Mouse (Mus musculus) retina, adult 2 months (tissue): Measurements from ENCODE around the gene Mrps14.

Source experiments
- DNase-seq: peaks from one replicate; pipeline ENCODE4 v3.0.0-alpha.2; 2012; ENCODE audit warnings: low read depth, low spot score

The Mrps14 gene

GRCm38 (mm10) chr1:160227196-160227595 is 32.2 kb downstream of the Mrps14 start:
- DNase-seq, result no peak

- no peak for DNase-seq
These were observed 32.8 kb downstream of the Mrps14 start for GRCm38 (mm10) chr1:160227850-160228249.

DNA sequence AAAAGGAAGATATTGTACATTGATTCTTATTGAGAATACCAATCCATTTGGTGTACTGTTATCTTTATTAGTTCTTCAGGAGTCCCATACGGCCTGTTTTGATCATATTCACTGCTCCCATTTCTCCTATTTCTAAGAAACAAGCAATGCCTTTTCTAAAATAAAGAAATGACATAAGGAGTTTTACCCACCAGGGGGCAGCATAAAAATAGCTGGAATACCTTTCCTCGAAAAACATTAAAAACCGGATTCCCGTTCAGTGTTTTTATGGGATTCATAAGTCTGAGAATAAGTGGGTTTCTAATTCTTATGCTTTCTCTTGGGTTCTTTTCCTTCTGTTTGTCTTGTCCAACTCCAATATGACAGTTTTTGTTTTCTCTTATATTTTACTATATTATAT is 36.0 kb downstream of the Mrps14 start:
- no peak for DNase-seq

DNA sequence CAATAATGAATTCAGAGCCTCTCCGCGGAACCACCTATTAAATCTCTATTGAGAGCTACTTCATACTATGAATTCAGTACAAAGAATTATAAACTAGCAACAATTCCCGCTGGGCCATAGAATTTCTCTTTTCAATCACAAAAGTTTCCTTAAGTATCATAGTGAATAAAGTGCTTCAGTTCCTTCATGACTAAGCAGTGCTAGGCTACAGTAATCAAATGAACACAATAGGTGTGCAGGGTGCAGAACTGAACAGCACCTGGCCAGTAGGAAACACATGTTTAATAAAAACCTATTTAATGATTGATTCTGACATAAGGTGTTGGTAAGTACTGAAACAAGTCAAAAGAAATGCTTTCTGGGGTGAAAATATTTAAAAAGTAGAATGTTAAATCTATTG is 37.1 kb downstream of the Mrps14 start:
- no peak for DNase-seq

DNA sequence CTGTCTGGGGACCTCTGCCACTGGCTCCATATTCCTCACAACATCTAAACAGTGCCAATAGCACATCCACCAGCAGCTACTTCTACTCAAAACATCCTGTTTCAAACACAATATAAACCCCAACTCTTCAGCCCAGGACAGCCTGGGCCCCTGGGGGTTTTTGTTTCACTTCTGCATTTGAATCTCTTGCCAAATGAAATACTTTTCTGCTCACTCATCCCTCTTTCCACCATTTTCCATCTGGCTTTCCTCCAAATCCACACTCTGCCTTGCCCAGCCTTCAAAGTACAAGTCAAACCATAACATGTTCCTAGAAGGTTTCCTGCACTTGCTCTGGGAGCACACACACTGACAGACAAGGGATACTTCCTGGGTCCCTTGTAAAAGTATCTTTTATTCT is 38.9 kb downstream of the Mrps14 start:
- no peak for DNase-seq

GRCm38 (mm10) chr1:160237981-160238380 is 43.0 kb downstream of the Mrps14 start:
- DNase-seq, result no peak

- no peak for DNase-seq
These were observed 43.9 kb downstream of the Mrps14 start for GRCm38 (mm10) chr1:160238852-160239443.

GRCm38 (mm10) chr1:160240091-160240490 is 45.1 kb downstream of the Mrps14 start:
- no peak for DNase-seq

GRCm38 (mm10) chr1:160244689-160245088 is 49.7 kb downstream of the Mrps14 start:
- DNase-seq, result no peak

DNA sequence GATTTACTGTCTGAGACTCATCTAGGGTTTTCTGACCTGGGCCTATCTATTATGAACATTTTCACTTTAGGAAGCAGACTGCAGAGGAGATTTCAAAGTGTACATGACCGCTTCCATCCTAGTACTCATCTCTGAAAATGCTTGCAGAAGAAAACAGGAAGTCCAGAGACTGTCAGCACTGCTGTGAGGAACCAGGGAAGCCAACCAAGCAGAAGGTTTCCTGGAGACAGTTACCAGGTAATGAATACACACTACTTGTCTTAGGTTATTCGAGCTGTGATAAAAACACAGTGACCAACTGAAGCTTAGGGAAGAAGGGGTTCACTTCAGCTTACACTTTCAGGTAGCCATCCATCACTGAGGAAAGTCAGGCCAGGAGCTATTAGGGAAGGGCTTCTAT is 50.9 kb downstream of the Mrps14 start:
- DNase-seq, result no peak

- DNase-seq, result no peak
These were observed 51.8 kb downstream of the Mrps14 start for GRCm38 (mm10) chr1:160246844-160247243.

DNA sequence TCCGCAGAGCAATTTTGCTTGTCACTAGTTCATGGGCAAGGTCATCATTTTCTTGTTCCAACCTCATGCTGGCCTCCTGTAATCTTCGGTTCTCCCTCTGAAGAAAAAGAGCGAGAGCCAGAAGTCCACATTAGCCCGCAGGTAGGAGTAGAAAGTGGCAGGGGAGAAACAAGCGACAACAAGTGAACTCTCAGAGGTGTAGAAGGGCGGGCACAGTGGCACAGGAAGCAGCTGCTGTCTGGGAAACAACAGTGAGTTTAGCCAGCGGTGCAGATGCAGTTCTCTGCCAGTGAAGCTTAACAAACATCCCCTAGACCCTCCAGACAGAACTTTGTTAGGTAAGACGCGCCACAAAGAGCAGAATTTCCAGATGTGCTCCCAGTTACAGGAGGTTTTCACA is 52.5 kb downstream of the Mrps14 start:
- DNase-seq, result no peak

- DNase-seq, result no peak
These were observed 54.8 kb downstream of the Mrps14 start for GRCm38 (mm10) chr1:160249786-160250185.

- no peak for DNase-seq
These were observed 55.8 kb downstream of the Mrps14 start for GRCm38 (mm10) chr1:160250782-160251181.

GRCm38 (mm10) chr1:160251388-160252007 is 56.5 kb downstream of the Mrps14 start:
- DNase-seq, result no peak
